Mouse (Mus musculus): ENCODE results near the gene Gm10570.

Gm10570 gene

GRCm38 (mm10) chr4:130302285-130302870, 6.1 kb downstream of the Gm10570 start:
- DNase-seq: no peak

- no peak for DNase-seq
These were observed 8.8 kb downstream of the Gm10570 start for GRCm38 (mm10) chr4:130299629-130300018.

GRCm38 (mm10) chr4:130298877-130299628, 9.4 kb downstream of the Gm10570 start:
- DNase-seq: no peak

- DNase-seq: no peak
These were observed 11.3 kb downstream of the Gm10570 start for GRCm38 (mm10) chr4:130297123-130297529.

GRCm38 (mm10) chr4:130296243-130296965, 12.1 kb downstream of the Gm10570 start:
- no peak for DNase-seq

GRCm38 (mm10) chr4:130295047-130295745, 13.3 kb downstream of the Gm10570 start:
- no peak for DNase-seq

GRCm38 (mm10) chr4:130294513-130294912, 14.0 kb downstream of the Gm10570 start:
- DNase-seq: no peak

GRCm38 (mm10) chr4:130292271-130292670, 16.2 kb downstream of the Gm10570 start:
- peak; percentile 58 for DNase-seq

- no peak for DNase-seq
These were observed 18.6 kb downstream of the Gm10570 start for GRCm38 (mm10) chr4:130289824-130290223.

GRCm38 (mm10) chr4:130286531-130286930, 21.9 kb downstream of the Gm10570 start:
- DNase-seq: no peak

- no peak for DNase-seq
These were observed 24.6 kb downstream of the Gm10570 start for GRCm38 (mm10) chr4:130283826-130284225.

GRCm38 (mm10) chr4:130282856-130283255, 25.6 kb downstream of the Gm10570 start:
- no peak for DNase-seq

GRCm38 (mm10) chr4:130279105-130279504, 29.4 kb downstream of the Gm10570 start, which contains the start of gene Serinc2:
Gene Serinc2 (minus strand): TSS chr4:130279205.
- DNase-seq: no peak

GRCm38 (mm10) chr4:130276573-130277176, 31.8 kb downstream of the Gm10570 start:
- no peak for DNase-seq

- DNase-seq: no peak
These were observed 32.7 kb downstream of the Gm10570 start for GRCm38 (mm10) chr4:130275823-130276105.

GRCm38 (mm10) chr4:130275016-130275822, 33.3 kb downstream of the Gm10570 start:
- no peak for DNase-seq

GRCm38 (mm10) chr4:130274346-130275015, 34.0 kb downstream of the Gm10570 start:
- DNase-seq: no peak

- no peak for DNase-seq
These were observed 34.7 kb downstream of the Gm10570 start for GRCm38 (mm10) chr4:130273698-130274345.

- no peak for DNase-seq
These were observed 37.7 kb downstream of the Gm10570 start for GRCm38 (mm10) chr4:130270611-130271347.

- no peak for DNase-seq
These were observed 38.4 kb downstream of the Gm10570 start for GRCm38 (mm10) chr4:130270089-130270488.

Measured in thymus, postnatal 25 days (tissue).